Mouse (Mus musculus): ENCODE data around the gene Golm1. TPM values are rescaled to one million over a fixed set of nuclear protein-coding genes. Genes with fewer than 3 reads are reported as not detected.

Gene Golm1
- polyA plus RNA-seq, 1 experiment from 2014 or later, result 23.0 TPM

DNA sequence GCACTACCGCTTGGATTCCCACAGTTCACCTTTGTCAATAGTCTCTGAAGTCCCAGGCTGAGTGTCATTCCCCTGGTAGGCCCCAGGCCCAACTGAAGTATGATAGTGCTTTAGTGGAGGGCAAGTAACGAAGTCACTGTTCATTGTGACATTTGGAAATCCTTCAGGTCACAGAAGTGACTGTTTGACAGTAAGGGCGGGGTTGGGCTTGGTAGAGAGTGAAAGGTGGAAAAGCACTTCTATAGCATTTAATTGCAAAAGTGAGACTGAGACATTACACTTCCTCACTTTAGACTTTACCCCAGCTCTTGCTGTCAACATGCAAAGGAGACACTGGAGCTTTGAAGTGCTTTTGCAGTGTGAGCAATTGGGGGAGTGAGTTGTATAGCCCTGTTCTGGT, 18.4 kb upstream of the Golm1 start, which contains the start of gene 4921517D22Rik:
4921517D22Rik (minus strand) TSS at position 101 of the 400 bp plus-strand sequence.
- no peaks in the 10 kb centered on the region for H3K4me1 ChIP-seq (replicated peaks)
- no peak for ATAC-seq (ENCODE audit: low FRiP score, low read depth)
- no peak within 1 kb of the TSS for H3K4me3 ChIP-seq
- H3K9ac ChIP-seq, result no peak within 1 kb of the TSS
- no peaks in the 10 kb centered on the region for H3K9me3 ChIP-seq
- no peaks in the 10 kb centered on the region for H3K27me3 ChIP-seq
- H3K27ac ChIP-seq (replicated peaks), result no peak within 1 kb of the TSS
- no peak within 1 kb of the TSS for H3K4me2 ChIP-seq
- H3K36me3 ChIP-seq, result no peaks in the 10 kb centered on the region
- whole genome bisulfite sequencing, result 94% methylated on average over 3 of the region's 3 CpGs

DNA sequence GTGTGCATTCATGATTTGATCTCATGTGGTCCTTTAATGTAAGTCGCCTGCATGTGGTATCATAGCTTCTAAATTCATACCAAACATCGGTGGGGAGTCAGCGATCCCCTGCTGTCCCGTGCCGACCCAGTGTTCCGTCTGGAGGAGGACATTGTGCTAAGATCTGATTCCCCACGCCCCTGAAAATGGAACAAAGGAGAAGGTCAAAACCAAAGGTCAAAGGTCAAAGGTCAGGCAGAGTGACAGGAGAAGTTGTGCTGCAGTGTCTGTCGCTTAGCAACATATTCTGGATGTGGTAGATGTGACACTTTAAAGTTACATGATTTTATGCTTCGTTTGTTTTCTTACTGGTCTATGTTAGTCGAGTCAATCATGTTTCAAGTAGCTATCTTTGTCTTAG, 15.9 kb upstream of the Golm1 start:
- H3K27me3 ChIP-seq, result no peaks in the 10 kb centered on the region
- H3K4me1 ChIP-seq (replicated peaks), result no peaks in the 10 kb centered on the region
- H3K4me3 ChIP-seq, result no peak overlapping the region
- no peak overlapping the region for H3K4me2 ChIP-seq
- 13% methylated on average over 10 of the region's 10 CpGs for WGBS
- H3K36me3 ChIP-seq, result no peaks in the 10 kb centered on the region
- H3K27ac ChIP-seq (replicated peaks), result no peak overlapping the region
- no peak overlapping the region for H3K9ac ChIP-seq
- no peak for ATAC-seq (ENCODE audit: low FRiP score, low read depth)
- no peaks in the 10 kb centered on the region for H3K9me3 ChIP-seq

- Histone ChIP-seq H3K4me3 (no peak overlapping the region), H3K27ac (replicated peaks) (no peak overlapping the region), H3K9ac (no peak overlapping the region), H3K27me3 (no peaks in the 10 kb centered on the region), H3K36me3 (no peaks in the 10 kb centered on the region), H3K4me2 (no peak overlapping the region), H3K4me1 (replicated peaks) (no peaks in the 10 kb centered on the region), H3K9me3 (no peaks in the 10 kb centered on the region)
- ATAC-seq (ENCODE audit: low FRiP score, low read depth), result no peak
- 85% methylated on average over 7 of the region's 7 CpGs for WGBS
Measured at GRCm38 (mm10) chr13:59690576-59690975, 15.0 kb upstream of the Golm1 start.

DNA sequence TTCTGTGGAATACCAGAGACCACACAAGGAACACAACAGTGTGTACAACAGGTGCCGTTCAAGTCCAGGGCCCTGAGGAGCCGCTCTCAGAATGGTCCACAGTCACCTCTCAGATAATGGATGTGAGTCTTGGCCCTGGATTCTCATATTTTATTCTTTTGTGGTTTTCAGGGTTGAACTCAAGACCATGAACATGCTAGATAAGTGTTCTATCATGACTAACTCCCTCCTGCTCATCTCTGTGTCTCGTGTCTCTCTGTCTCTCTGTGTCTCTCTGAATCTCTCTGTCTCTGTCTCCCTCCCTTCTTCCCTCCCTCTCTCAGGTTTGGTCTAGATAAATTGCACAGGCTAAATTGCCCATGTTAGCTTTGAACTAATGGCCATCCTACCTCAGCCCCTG, 14.2 kb upstream of the Golm1 start:
- Histone ChIP-seq H3K36me3 (no peaks in the 10 kb centered on the region), H3K9ac (no peak overlapping the region), H3K27me3 (no peaks in the 10 kb centered on the region), H3K27ac (replicated peaks) (no peak overlapping the region), H3K4me2 (no peak overlapping the region), H3K9me3 (no peaks in the 10 kb centered on the region), H3K4me1 (replicated peaks) (no peaks in the 10 kb centered on the region), H3K4me3 (no peak overlapping the region)
- WGBS, result 97% methylated on average over 3 of the region's 3 CpGs
- ATAC-seq (ENCODE audit: low FRiP score, low read depth), result no peak

DNA sequence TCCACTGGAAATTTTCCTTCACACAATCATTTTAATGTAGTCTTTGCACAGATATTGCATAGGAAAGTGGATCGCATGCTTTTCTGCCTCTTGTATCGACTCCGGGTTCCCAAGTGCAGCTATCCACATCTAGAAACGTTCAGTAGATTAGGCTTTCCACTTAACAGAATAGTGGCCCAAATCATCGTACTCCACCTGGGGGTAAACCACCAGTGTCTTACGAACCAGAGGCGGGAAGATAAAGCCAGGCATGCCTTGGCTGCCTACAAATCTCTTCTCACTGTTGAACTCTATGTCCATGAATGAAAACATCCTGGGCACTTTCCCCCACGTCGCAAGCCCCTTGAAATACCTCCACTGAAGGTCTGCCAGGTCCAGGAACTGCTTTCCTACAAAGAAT, 13.7 kb upstream of the Golm1 start:
- Histone ChIP-seq H3K9ac (no peak overlapping the region), H3K27me3 (no peaks in the 10 kb centered on the region), H3K4me2 (no peak overlapping the region), H3K4me1 (replicated peaks) (no peaks in the 10 kb centered on the region), H3K4me3 (no peak overlapping the region), H3K9me3 (no peaks in the 10 kb centered on the region), H3K36me3 (no peaks in the 10 kb centered on the region), H3K27ac (replicated peaks) (no peak overlapping the region)
- WGBS, result 92% methylated on average over 9 of the region's 9 CpGs
- ATAC-seq (ENCODE audit: low FRiP score, low read depth), result no peak

DNA sequence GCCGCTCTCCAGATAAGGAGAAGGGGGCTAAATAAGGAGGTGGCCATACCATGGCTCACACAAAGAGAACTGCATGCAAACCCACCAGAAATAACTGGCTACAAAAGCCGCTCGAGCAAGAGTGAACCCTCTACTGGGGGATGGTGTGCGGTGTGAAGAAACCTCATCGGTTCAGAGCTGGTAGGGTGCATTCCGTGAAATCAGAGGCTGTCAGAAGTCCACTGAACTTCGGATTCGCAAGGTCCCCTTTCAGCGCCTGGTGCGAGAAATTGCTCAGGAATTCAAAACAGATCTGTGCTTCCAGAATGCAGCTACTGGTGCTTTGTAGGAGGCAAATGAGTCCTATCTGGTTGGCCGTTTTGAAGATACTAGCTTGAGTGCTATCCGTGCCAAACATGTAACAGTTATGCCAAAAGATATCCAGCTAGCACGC, 12.7 kb upstream of the Golm1 start:
- Histone ChIP-seq H3K36me3 (no peaks in the 10 kb centered on the region), H3K27ac (replicated peaks) (no peak overlapping the region), H3K27me3 (no peaks in the 10 kb centered on the region), H3K9me3 (no peaks in the 10 kb centered on the region), H3K4me1 (replicated peaks) (no peaks in the 10 kb centered on the region), H3K4me3 (no peak overlapping the region), H3K9ac (no peak overlapping the region), H3K4me2 (no peak overlapping the region)
- 55% methylated on average over 13 of the region's 13 CpGs for WGBS
- no peak for ATAC-seq (ENCODE audit: low FRiP score, low read depth)

DNA sequence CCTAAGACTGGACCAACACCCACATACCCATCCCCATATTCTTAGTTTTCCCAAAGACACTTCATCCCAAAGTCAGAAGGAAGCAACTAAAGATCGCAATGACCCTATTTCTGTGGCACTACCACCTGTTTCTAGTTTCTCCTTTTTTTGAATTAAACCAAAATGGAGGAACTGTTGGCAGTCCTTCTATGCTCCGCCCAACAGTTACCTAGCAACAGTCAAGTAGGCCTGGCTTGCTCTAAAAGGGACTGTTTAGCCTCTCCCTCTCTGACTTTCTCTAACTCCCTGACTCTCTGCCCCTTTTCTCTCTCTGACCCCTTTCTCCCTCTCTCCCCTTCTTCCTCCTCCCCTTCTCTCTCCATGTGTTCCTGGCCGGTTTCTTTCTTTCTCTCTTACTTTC, 9.6 kb upstream of the Golm1 start:
- Histone ChIP-seq H3K4me3 (no peak overlapping the region), H3K4me1 (replicated peaks) (no peaks in the 10 kb centered on the region), H3K36me3 (no peaks in the 10 kb centered on the region), H3K27me3 (no peaks in the 10 kb centered on the region), H3K4me2 (no peak overlapping the region), H3K27ac (replicated peaks) (no peak overlapping the region), H3K9me3 (no peaks in the 10 kb centered on the region), H3K9ac (no peak overlapping the region)
- no peak for ATAC-seq (ENCODE audit: low FRiP score, low read depth)
- WGBS, result 87% methylated on average over 3 of the region's 3 CpGs

DNA sequence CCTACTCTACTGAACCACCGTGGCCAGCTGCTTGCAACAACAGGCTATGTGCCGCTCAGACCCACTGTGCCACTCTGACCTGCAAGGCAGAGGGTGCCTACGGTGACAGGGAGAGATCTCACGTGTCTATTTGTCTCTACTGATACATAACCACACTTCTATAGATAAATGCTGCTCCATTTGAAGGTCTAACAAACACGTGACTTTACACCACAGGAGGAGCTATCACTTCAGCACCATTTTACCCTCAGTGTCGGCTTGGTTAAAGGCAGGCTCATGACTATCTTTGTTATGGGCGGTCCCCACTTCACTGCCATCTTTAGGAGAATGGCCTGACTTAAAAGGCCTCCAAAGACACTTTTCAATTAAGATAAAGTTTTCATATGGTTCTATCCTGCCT, 7.0 kb upstream of the Golm1 start:
- Histone ChIP-seq H3K4me1 (replicated peaks) (no peaks in the 10 kb centered on the region), H3K9ac (no peak overlapping the region), H3K4me2 (no peak overlapping the region), H3K36me3 (no peaks in the 10 kb centered on the region), H3K27ac (replicated peaks) (no peak overlapping the region), H3K4me3 (no peak overlapping the region), H3K27me3 (no peaks in the 10 kb centered on the region), H3K9me3 (no peaks in the 10 kb centered on the region)
- WGBS, result 36% methylated on average over 7 of the region's 7 CpGs
- ATAC-seq (ENCODE audit: low FRiP score, low read depth), result no peak

- no peak for ATAC-seq (ENCODE audit: low FRiP score, low read depth)
- H3K9me3 ChIP-seq, result no peaks in the 10 kb centered on the region
- H3K4me2 ChIP-seq, result no peak overlapping the region
- no peak overlapping the region for H3K4me3 ChIP-seq
- 76% methylated on average over 4 of the region's 4 CpGs for WGBS
- H3K36me3 ChIP-seq, result no peaks in the 10 kb centered on the region
- no peak overlapping the region for H3K9ac ChIP-seq
- H3K27ac ChIP-seq (replicated peaks), result no peak overlapping the region
- H3K4me1 ChIP-seq (replicated peaks), result 0 out of 2 replicates have a peak, but pooled peaks cover 1% of the 10 kb centered on the region
- H3K27me3 ChIP-seq, result no peaks in the 10 kb centered on the region
Measured at GRCm38 (mm10) chr13:59679908-59680307, 4.3 kb upstream of the Golm1 start.

DNA sequence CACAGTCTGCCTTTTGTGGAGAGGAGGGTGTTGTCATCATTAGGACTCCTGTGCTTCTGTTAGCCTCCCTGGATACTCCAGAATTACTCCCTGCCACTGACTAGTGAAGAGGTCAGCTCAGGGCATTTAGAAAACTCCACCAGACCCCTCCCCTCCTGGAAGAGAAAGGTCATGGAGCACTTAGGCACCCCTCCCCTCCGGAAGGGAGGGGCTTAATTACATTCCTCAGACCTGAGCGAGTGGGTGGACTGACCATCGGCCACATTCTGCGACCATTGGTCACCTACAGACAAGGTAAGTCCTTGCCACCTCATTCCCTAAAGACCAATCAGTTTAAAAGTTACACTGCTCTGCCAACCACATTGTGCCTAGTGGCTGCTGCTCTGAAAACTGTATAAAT, 3.7 kb upstream of the Golm1 start:
- Histone ChIP-seq H3K27me3 (no peaks in the 10 kb centered on the region), H3K4me1 (replicated peaks) (peaks cover 7% of the 10 kb centered on the region), H3K4me2 (no peak overlapping the region), H3K9ac (no peak overlapping the region), H3K9me3 (no peaks in the 10 kb centered on the region), H3K4me3 (no peak overlapping the region), H3K36me3 (no peaks in the 10 kb centered on the region), H3K27ac (replicated peaks) (no peak overlapping the region)
- no peak for ATAC-seq (ENCODE audit: low FRiP score, low read depth)
- 56% methylated on average over 4 of the region's 4 CpGs for WGBS

DNA sequence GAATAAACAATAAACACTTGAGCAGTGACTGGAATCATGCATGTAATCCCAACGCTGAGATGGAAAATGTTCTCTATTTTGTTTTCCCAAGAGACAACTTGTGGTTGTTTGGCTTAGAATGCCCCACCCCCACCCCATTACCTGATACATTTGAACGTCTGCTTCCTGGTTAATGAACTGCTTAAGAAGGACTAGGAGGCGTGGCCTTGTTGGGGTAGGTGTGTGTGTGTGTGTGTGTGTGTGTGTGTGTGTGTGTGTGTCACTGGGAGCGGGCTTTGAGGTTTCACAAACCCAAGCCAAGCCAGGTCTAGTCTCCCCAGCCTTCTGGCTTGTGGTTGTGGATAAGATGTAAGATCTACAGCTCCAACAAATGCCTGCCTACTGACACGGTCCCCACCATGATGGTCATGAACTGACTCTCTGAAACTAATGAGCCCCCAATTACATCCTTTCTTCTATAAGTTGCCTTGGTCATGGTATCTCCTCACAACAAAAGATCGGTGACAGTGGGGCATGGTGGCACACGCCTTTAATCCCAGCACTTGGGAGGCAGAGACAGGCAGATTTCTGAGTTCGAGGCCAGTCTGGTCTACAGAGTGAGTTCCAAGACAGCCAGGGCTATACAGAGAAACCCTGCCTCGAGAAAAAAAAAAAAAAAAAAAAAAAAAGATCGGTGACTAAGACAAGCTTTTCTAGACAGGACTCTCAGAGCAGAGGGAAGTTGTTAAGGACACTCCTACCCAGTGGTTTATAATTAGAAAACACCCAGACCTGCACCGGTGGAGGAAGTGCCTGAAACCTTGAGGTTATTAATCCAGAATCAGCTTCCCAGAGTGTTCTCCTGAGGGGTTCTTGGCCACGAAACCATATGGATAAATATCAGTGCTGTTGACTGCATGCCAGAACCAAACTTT, 962 bp upstream of the Golm1 start:
- Histone ChIP-seq H3K4me1 (replicated peaks) (peaks cover 24% of the 10 kb centered on the region), H3K4me2 (no peak overlapping the region), H3K9ac (no peak overlapping the region), H3K9me3 (no peaks in the 10 kb centered on the region), H3K4me3 (peak overlapping the region; percentile 72; the same call in 1 of the 2 replicates), H3K27ac (replicated peaks) (no peak overlapping the region), H3K36me3 (no peaks in the 10 kb centered on the region), H3K27me3 (no peaks in the 10 kb centered on the region)
- 81% methylated on average over 12 of the region's 12 CpGs for WGBS
- no peak for ATAC-seq (ENCODE audit: low FRiP score, low read depth)

- no peaks in the 10 kb centered on the region for H3K36me3 ChIP-seq
- peak overlapping the region; percentile 71 for H3K27ac ChIP-seq (replicated peaks)
- WGBS, result under 1% methylated on average over 13 of the region's 13 CpGs
- H3K27me3 ChIP-seq, result no peaks in the 10 kb centered on the region
- peaks cover 26% of the 10 kb centered on the region for H3K4me1 ChIP-seq (replicated peaks)
- H3K4me3 ChIP-seq, result peak overlapping the region; percentile 72
- no peaks in the 10 kb centered on the region for H3K9me3 ChIP-seq
- peak overlapping the region; percentile 63 for H3K9ac ChIP-seq
- no peak for ATAC-seq (ENCODE audit: low FRiP score, low read depth)
- H3K4me2 ChIP-seq, result peak overlapping the region; percentile 76
Measured at GRCm38 (mm10) chr13:59674761-59675150, 855 bp downstream of the Golm1 start.

All from hindbrain, embryonic 15.5 days (tissue).